Mouse (Mus musculus): ENCODE data around the gene Zfp445. TPM values are rescaled to one million over a fixed set of nuclear protein-coding genes. Genes with fewer than 3 reads are reported as not detected.
"Not testable (repeated sequence)": the region's sequence is repeated elsewhere in the genome, so short reads cannot be mapped to it uniquely, and the experiment has no call there.

Gene Zfp445
- polyA plus RNA-seq, 1 experiment from 2014 or later = 67.1 TPM

GRCm38 (mm10) chr9:122860752-122861151 is 5.1 kb downstream of the Zfp445 start:
- Histone ChIP-seq H3K4me2 (no peak overlapping the region), H3K36me3 (peaks cover 67% of the 10 kb centered on the region), H3K4me3 (no peak overlapping the region), H3K4me1 (peaks cover 9% of the 10 kb centered on the region), H3K27ac (no peak overlapping the region), H3K9ac (no peak overlapping the region), H3K27me3 (no peaks in the 10 kb centered on the region), H3K9me3 (peaks cover 14% of the 10 kb centered on the region)
- no peak for ATAC-seq (ENCODE audit: borderline replicate concordance, extremely low read depth, low FRiP score, low TSS enrichment)

GRCm38 (mm10) chr9:122856716-122857115 is 9.1 kb downstream of the Zfp445 start:
- no peaks in the 10 kb centered on the region for H3K4me1 ChIP-seq
- peaks cover 14% of the 10 kb centered on the region for H3K9me3 ChIP-seq
- no peak for ATAC-seq (ENCODE audit: borderline replicate concordance, extremely low read depth, low FRiP score, low TSS enrichment)
- H3K36me3 ChIP-seq = peaks cover 94% of the 10 kb centered on the region
- H3K27me3 ChIP-seq = no peaks in the 10 kb centered on the region
- no peak overlapping the region for H3K4me2 ChIP-seq
- H3K9ac ChIP-seq = no peak overlapping the region
- no peak overlapping the region for H3K4me3 ChIP-seq
- H3K27ac ChIP-seq = no peak overlapping the region
- 95% methylated on average over 3 of the region's 3 CpGs for WGBS

DNA sequence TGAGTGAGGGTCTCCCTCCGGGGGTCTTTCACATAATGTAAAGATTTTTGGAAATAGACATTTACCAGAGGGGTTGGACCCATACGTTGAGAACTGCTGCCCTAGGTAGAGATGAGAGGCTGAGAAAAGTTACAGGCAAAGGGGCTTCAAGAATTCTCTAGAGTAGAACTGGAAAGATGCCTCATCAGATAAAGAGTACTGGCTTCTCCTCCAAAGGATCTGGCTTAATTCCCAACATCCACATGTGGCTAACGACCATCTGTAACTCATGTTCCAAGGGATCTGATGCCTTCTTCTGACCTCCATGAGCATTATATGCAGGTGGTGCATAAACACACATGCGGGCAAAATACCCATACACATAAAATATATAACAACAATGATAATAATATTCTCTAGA is 10.2 kb downstream of the Zfp445 start:
- Histone ChIP-seq H3K4me2 (no peak overlapping the region), H3K36me3 (peaks cover 94% of the 10 kb centered on the region), H3K4me3 (no peak overlapping the region), H3K27ac (no peak overlapping the region), H3K27me3 (no peaks in the 10 kb centered on the region), H3K9ac (no peak overlapping the region), H3K9me3 (peaks cover 9% of the 10 kb centered on the region), H3K4me1 (no peaks in the 10 kb centered on the region)
- WGBS = 96% methylated on average over 4 of the region's 4 CpGs
- no peak for ATAC-seq (ENCODE audit: borderline replicate concordance, extremely low read depth, low FRiP score, low TSS enrichment)

- not testable (repeated sequence) for ATAC-seq (ENCODE audit: borderline replicate concordance, extremely low read depth, low FRiP score, low TSS enrichment); H3K4me2 ChIP-seq; H3K4me3 ChIP-seq; H3K27me3 ChIP-seq; H3K27ac ChIP-seq; H3K4me1 ChIP-seq; H3K9ac ChIP-seq; H3K9me3 ChIP-seq
- peaks cover 94% of the 10 kb centered on the region for H3K36me3 ChIP-seq
- 72% methylated on average over 2 of the region's 7 CpGs for WGBS
These were observed 10.7 kb downstream of the Zfp445 start for GRCm38 (mm10) chr9:122855141-122855540.

GRCm38 (mm10) chr9:122854526-122854925 is 11.3 kb downstream of the Zfp445 start:
- 88% methylated on average over 7 of the region's 7 CpGs for WGBS
- ATAC-seq (ENCODE audit: borderline replicate concordance, extremely low read depth, low FRiP score, low TSS enrichment) = no peak
- peaks cover 94% of the 10 kb centered on the region for H3K36me3 ChIP-seq
- H3K4me2 ChIP-seq = no peak overlapping the region
- no peaks in the 10 kb centered on the region for H3K4me1 ChIP-seq
- H3K9ac ChIP-seq = no peak overlapping the region
- no peak overlapping the region for H3K27ac ChIP-seq
- no peak overlapping the region for H3K4me3 ChIP-seq
- peaks cover 5% of the 10 kb centered on the region; the same call in 1 of the 2 replicates for H3K9me3 ChIP-seq
- no peaks in the 10 kb centered on the region for H3K27me3 ChIP-seq

DNA sequence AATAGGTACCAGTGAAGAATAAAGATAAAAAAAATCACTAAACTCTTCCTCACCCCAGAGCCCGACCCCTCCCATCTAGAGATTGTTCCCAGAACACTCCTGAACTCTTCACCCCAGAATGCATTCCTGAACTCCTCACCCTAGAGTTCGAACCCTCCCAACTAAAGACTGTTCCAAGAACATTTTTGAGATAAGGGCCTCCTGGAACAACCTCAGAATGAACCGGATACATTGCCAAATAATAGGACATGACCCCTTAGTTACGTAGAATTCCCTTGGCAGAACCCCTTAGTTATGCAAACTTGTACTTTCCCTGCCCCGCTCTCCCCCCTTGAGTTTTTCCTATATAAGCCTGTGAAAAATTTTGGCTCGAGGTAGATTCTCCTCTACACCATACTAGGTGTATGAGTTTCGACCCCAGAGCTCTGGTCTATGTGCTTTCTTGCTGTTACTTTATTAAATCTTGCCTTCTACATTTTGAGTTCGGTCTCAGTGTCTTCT is 17.9 kb downstream of the Zfp445 start:
- not testable (repeated sequence) for H3K27ac ChIP-seq; H3K9me3 ChIP-seq; H3K27me3 ChIP-seq; H3K4me2 ChIP-seq; H3K4me1 ChIP-seq; H3K4me3 ChIP-seq; ATAC-seq (ENCODE audit: borderline replicate concordance, extremely low read depth, low FRiP score, low TSS enrichment); H3K9ac ChIP-seq
- 65% methylated on average over 7 of the region's 8 CpGs for WGBS
- peaks cover 45% of the 10 kb centered on the region for H3K36me3 ChIP-seq

GRCm38 (mm10) chr9:122846156-122846555 is 19.6 kb downstream of the Zfp445 start:
- H3K27ac ChIP-seq = no peak overlapping the region
- no peak overlapping the region for H3K4me3 ChIP-seq
- H3K9me3 ChIP-seq = peaks cover 5% of the 10 kb centered on the region
- no peaks in the 10 kb centered on the region for H3K4me1 ChIP-seq
- H3K9ac ChIP-seq = no peak overlapping the region
- H3K36me3 ChIP-seq = peaks cover 28% of the 10 kb centered on the region
- no peak for ATAC-seq (ENCODE audit: borderline replicate concordance, extremely low read depth, low FRiP score, low TSS enrichment)
- no peak overlapping the region for H3K4me2 ChIP-seq
- no peaks in the 10 kb centered on the region for H3K27me3 ChIP-seq

- 78% methylated on average over 3 of the region's 3 CpGs for WGBS
- H3K4me1 ChIP-seq = no peaks in the 10 kb centered on the region
- H3K4me2 ChIP-seq = no peak overlapping the region
- H3K9me3 ChIP-seq = peaks cover 5% of the 10 kb centered on the region
- H3K4me3 ChIP-seq = no peak overlapping the region
- peaks cover 22% of the 10 kb centered on the region for H3K36me3 ChIP-seq
- H3K9ac ChIP-seq = no peak overlapping the region
- H3K27me3 ChIP-seq = no peaks in the 10 kb centered on the region
- ATAC-seq (ENCODE audit: borderline replicate concordance, extremely low read depth, low FRiP score, low TSS enrichment) = no peak
- no peak overlapping the region for H3K27ac ChIP-seq
These were observed 20.2 kb downstream of the Zfp445 start for GRCm38 (mm10) chr9:122845621-122846020.

DNA sequence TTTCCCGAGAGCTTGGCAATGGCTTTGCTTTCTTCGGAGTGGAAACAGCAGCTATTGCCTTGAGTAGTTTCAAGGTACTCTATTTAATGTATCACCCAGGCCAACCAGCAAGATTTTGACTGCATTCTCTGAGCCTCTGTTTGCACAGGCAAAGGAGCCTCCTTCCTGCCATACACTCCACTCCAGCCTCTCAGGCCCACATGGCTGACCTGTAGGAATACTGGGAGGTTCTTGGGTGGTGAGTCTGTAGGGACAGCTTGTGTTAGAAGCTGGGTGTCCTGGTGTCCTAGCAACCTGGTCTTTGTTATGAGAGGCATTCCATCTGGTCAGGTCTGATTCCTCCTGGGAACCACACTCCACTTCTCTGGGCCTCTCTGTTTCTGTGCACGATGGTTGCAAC is 22.0 kb downstream of the Zfp445 start, which contains the start of gene Gm35549:
Gm35549 (minus strand) TSS at position 276 of the 400 bp plus-strand sequence.
- Histone ChIP-seq H3K9me3 (peaks cover 5% of the 10 kb centered on the region), H3K4me2 (no peak within 1 kb of the TSS), H3K4me3 (no peak within 1 kb of the TSS), H3K9ac (no peak within 1 kb of the TSS), H3K27ac (0 out of 2 replicates have a peak within 1 kb of the TSS, but pooled peaks have one; percentile 12), H3K27me3 (no peaks in the 10 kb centered on the region), H3K4me1 (no peaks in the 10 kb centered on the region), H3K36me3 (peaks cover 5% of the 10 kb centered on the region)
- WGBS = 51% methylated on average over 3 of the region's 3 CpGs
- peak; percentile 39; the same call in 1 of the 2 replicates for ATAC-seq (ENCODE audit: borderline replicate concordance, extremely low read depth, low FRiP score, low TSS enrichment)

GRCm38 (mm10) chr9:122837680-122838079 is 28.1 kb downstream of the Zfp445 start:
- ATAC-seq (ENCODE audit: borderline replicate concordance, extremely low read depth, low FRiP score, low TSS enrichment) = peak; percentile 83
- WGBS = 16% methylated on average over 16 of the region's 16 CpGs

GRCm38 (mm10) chr9:122837216-122837615 is 28.6 kb downstream of the Zfp445 start:
- 65% methylated on average over 4 of the region's 4 CpGs for WGBS
- Histone ChIP-seq H3K4me3 (no peak overlapping the region), H3K9me3 (no peaks in the 10 kb centered on the region), H3K27ac (peak overlapping the region; percentile 77), H3K36me3 (peaks cover 3% of the 10 kb centered on the region; the same call in 1 of the 2 replicates), H3K9ac (no peak overlapping the region), H3K4me1 (peaks cover 18% of the 10 kb centered on the region), H3K4me2 (no peak overlapping the region; the same call in 1 of the 2 replicates), H3K27me3 (no peaks in the 10 kb centered on the region)
- peak; percentile 54 for ATAC-seq (ENCODE audit: borderline replicate concordance, extremely low read depth, low FRiP score, low TSS enrichment)

More at GRCm38 (mm10) chr9:122837680-122838079, 28.1 kb downstream of the Zfp445 start:
- H3K4me2 ChIP-seq = peak overlapping the region; percentile 29
- peak overlapping the region; percentile 77 for H3K27ac ChIP-seq
- no peaks in the 10 kb centered on the region for H3K27me3 ChIP-seq
- H3K36me3 ChIP-seq = peaks cover 3% of the 10 kb centered on the region; the same call in 1 of the 2 replicates
- H3K9me3 ChIP-seq = no peaks in the 10 kb centered on the region
- H3K4me3 ChIP-seq = no peak overlapping the region
- H3K9ac ChIP-seq = no peak overlapping the region
- peaks cover 18% of the 10 kb centered on the region for H3K4me1 ChIP-seq

- 25% methylated on average over 6 of the region's 6 CpGs for WGBS
- Histone ChIP-seq H3K36me3 (peaks cover 3% of the 10 kb centered on the region; the same call in 1 of the 2 replicates), H3K4me1 (peaks cover 18% of the 10 kb centered on the region), H3K27me3 (no peaks in the 10 kb centered on the region), H3K27ac (peak overlapping the region; percentile 77), H3K9me3 (no peaks in the 10 kb centered on the region), H3K4me2 (no peak overlapping the region), H3K9ac (no peak overlapping the region; the same call in 1 of the 2 replicates), H3K4me3 (no peak overlapping the region)
- peak; percentile 81 for ATAC-seq (ENCODE audit: borderline replicate concordance, extremely low read depth, low FRiP score, low TSS enrichment)
These were observed 29.0 kb downstream of the Zfp445 start for GRCm38 (mm10) chr9:122836790-122837189.
